Mouse (Mus musculus) spleen, adult 12 weeks (tissue): ENCODE results near the gene Rbbp6.

Source experiments
- DNase-seq: peaks from one replicate; pipeline ENCODE4 v3.0.0; 2022; ENCODE audit warnings: low spot score

Gene Rbbp6

GRCm38 (mm10) chr7:122970864-122971420 is 5.5 kb downstream of the Rbbp6 start:
- DNase-seq = no peak

- no peak for DNase-seq
Measured at GRCm38 (mm10) chr7:122972006-122972689, 6.7 kb downstream of the Rbbp6 start.

DNA sequence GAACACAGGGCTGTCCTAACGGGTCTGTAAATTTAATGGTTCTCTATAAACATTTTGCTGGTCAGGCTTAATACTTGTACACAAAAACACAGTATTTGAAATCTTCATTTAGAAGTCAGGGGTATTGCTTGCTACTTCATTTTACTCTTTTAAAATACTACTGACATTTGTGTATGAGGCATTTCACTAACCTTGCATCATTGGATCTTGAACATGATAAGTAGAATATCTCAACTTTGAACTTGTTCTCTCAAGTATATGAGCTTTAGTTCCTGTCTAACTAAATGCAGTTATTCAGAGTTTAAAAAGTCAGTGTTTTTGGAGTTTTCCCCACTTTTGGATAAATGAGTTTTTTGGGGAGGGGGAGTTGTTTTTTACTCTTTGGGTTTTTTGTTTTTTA is 14.0 kb downstream of the Rbbp6 start:
- no peak for DNase-seq

DNA sequence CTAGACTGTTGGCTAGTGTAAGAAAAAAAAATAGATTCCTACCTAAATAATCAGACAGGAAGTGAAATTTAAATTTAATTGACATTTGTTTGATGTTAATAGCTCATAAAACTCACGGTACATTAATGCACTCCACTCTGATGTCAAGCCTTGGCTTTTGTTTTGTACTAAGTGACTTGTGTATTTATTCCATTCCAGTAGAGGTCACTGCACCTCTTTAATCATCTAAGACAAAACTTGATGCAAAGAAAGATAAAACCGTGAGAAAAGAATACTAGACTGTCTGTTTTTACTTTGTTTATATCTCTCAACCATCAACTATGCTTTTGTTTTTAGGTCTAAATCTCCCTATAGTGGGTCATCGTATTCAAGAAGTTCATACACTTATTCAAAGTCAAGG is 32.7 kb downstream of the Rbbp6 start:
- DNase-seq = no peak

DNA sequence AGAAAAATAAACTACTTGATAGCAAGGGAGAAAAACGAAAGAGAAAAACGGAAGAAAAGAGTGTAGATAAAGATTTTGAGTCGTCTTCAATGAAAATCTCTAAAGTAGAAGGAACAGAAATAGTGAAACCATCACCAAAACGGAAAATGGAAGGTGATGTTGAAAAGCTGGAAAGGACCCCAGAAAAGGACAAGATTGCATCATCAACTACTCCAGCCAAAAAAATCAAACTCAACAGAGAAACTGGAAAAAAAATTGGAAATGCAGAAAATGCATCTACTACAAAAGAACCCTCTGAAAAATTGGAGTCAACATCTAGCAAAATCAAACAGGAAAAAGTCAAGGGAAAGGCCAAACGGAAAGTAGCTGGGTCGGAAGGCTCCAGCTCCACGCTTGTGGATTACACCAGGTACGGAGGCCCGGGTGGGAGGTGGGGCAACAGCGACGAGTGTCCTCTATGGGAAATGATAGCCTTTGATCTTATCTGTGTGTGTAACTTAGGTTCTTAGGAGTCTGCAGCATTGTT is 34.4 kb downstream of the Rbbp6 start:
- no peak for DNase-seq

- no peak for DNase-seq
Measured at GRCm38 (mm10) chr7:123000796-123001195, 35.3 kb downstream of the Rbbp6 start.

DNA sequence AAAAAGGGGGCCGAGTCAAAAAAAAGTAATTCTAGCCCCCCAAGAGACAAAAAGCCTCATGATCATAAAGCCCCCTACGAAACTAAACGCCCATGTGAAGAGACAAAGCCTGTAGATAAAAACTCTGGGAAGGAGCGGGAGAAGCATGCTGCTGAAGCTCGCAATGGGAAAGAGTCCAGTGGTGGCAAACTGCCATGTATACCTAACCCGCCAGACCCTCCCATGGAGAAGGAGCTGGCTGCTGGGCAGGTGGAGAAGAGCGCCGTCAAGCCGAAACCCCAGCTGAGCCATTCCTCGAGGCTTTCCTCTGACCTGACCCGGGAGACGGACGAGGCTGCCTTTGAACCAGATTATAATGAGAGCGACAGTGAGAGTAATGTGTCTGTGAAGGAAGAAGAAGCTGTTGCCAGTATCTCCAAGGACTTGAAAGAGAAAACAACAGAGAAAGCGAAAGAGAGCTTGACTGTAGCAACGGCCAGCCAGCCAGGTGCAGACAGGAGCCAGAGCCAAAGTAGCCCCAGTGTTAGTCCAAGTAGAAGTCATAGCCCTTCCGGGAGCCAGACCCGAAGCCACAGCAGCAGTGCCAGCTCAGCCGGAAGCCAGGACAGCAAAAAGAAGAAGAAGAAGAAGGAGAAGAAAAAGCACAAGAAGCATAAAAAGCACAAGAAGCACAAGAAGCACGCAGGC is 36.0 kb downstream of the Rbbp6 start:
- DNase-seq = no peak

- no peak for DNase-seq
Measured at GRCm38 (mm10) chr7:123002028-123002410, 36.5 kb downstream of the Rbbp6 start.

DNA sequence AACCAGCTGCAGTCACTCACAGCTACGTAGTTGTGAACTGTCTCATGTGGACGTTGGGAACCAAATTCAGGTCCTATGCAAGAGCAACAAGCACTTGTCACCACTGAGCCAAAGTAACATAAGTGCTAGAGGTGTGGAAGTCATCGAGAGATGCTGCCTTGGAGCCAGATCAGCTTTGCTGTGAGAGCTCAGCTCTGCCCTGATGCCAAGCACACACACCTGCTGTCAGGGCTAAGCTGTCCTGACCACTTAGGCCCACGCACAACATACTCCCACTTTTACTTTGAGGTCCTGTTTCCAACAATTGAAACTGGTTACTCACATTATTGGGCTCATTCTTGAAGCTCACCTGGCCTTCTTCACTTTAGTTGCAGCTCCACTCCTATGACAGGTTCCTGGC is 37.7 kb downstream of the Rbbp6 start:
- DNase-seq = no peak

DNA sequence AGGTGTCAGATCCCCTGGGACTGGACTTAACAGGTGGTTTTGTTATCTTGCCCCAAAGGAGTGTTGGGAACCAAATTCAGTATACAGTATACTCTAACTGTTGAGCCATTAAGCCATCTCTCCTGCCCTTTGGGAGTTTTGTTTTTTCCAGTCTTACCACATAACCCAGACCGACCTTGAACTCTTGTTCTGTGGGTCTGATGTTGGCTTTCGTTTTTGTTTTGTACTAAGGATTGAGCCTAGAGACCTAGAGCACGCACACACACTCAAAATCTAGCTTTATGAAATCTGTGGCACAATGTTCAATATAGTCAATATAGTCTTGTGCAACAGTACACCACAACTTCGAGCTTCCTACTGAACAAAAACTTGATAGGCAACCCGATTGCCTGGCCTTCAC is 39.0 kb downstream of the Rbbp6 start:
- no peak for DNase-seq

DNA sequence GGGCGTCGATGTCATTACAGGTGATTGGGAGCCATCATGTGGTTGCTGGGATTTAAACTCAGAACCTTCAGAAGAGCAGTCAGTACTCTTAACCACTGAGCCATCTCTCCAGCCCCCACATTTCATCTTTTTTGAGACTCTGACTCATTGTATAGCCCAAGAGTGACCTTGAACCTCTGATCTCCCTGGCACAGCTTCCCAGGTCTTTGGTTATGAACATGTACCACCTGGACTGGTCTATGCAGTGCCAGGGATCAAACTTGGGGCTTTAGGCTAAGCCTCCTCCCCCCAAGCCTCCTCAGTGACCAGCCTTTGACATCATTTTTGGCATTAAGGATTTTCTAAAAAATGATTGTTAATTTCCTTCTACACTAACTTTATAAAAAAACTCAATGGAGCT is 40.8 kb downstream of the Rbbp6 start:
- no peak for DNase-seq

GRCm38 (mm10) chr7:123007743-123008142 is 42.3 kb downstream of the Rbbp6 start:
- DNase-seq = no peak

- DNase-seq = no peak
Measured at GRCm38 (mm10) chr7:123013466-123013865, 48.0 kb downstream of the Rbbp6 start.

DNA sequence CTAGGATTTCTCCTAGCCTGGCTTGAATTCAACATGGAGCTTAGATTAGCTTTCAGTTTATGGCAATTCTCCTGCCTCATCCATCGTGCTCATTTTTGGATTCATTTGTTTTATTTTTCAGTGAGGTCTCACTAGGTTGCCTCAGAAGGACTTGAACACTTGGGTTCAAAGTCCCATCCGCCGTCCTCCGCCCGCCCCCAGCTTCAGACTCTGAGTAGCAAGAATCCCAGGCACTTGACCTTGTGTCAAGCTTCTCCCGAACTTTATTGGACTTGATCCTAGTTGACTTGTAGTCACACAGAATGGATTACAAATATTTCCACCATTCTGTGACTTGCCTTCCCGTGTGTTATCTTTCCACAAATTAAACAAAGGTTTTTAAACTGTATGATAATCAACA is 49.2 kb downstream of the Rbbp6 start:
- DNase-seq = no peak

- DNase-seq = no peak
Measured at GRCm38 (mm10) chr7:123017627-123018026, 52.1 kb downstream of the Rbbp6 start.

GRCm38 (mm10) chr7:123025123-123025522 is 59.6 kb downstream of the Rbbp6 start:
- no peak for DNase-seq

DNA sequence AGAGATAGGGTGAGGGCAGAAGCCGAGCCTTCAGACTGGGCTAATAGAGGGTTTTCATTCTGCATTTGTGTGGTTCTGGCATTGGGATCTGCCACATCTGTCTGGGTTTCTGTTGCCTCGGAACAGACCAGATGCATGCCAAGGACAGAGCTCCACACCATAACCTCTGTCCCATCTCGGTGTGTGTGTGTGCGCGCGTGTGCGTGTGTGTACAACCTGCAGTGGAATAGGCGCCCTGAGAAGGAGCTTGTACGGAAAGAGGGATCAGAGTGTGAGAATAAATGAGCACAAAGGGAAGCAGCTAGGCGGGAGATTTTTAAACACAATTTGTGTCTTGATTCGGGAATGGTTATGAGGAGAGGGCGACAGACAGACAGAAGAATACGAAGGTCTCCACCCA is 64.8 kb downstream of the Rbbp6 start:
- no peak for DNase-seq

DNA sequence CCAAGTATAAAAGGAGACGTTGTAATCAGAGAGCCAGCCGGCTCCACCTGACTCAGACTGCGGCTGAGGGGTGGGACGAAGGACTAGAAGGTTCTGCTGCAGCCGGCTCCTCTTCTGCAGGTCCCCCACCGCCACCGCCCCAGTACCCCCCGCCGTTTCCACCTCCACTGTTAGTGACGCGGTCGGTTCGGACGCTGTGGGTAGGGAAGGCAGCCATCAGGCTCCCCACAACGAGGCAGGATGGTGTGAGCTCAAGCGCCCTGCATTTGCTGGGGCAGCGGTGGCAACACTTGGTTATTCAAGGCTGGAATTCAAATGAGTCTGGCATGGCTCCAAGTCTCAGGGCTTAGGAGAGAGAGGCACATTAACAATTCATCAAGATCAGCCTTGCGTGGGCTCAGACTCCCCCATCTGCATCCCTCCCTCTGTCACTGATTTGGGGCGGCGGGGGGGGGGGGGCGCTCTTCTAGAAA is 65.3 kb downstream of the Rbbp6 start:
- no peak for DNase-seq

- no peak for DNase-seq
Measured at GRCm38 (mm10) chr7:123031211-123031743, 65.8 kb downstream of the Rbbp6 start.

GRCm38 (mm10) chr7:123035314-123035713 is 69.8 kb downstream of the Rbbp6 start:
- DNase-seq = no peak

- no peak for DNase-seq
Measured at GRCm38 (mm10) chr7:123039302-123039701, 73.8 kb downstream of the Rbbp6 start.

DNA sequence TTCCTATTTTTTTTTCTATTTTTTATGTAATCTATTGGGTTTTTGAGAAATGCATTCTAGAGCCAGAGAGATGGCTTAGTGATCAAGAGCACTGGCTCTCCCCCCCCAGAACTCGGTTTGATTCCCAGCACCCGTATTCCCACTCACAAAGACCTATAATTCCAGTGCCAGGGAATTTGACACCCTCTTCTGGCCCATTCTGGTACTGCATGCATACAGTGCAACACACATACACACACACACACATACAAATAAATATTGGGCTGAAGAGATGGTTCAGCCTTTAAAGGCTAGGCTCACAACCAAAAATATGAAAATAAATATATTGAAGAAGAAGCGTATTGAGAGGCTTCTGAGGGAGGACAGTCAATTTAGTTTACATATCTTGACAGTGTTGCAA is 79.7 kb downstream of the Rbbp6 start:
- DNase-seq = no peak

DNA sequence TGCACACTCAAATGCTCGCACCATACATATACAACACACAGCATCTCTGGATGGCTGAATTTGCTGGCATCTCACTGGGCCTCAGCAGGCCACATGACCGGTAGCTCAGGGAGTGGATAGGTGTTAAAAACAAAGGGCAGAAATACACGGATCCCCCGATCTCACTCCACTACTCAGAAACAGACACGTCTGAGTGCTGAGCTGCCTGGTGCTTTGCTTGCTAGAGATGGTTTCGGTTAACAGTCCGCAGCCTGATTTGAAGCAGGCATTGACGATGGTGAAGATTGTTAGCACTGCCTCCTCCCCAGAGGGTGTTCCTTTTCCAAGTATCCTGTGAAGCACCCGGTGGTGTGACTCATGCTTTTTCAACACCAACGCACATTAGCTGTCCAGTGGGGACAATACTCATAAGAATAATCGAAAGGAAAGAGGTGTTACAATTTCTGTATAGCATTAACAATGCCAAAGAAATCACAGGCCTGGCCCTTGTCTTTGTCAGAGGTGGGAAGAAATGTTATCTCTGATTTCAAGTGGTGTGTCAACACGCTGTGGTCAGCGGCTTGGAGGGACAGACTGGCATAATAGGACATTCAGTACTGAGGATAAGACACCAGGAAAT is 81.1 kb downstream of the Rbbp6 start:
- DNase-seq = no peak
